Mouse (Mus musculus) liver, embryonic 14.5 days (tissue): ENCODE data around the gene Ifi214. TPM values are rescaled to one million over a fixed set of nuclear protein-coding genes. Genes with fewer than 3 reads are reported as not detected.
"Not testable (repeated sequence)": the region's sequence is repeated elsewhere in the genome, so short reads cannot be mapped to it uniquely, and the experiment has no call there.

Experiments used
- ATAC-seq: fragments of 200-750 bp; cut with Nextera tagmentation; 2 replicates; pipeline ENCODE4 v1.8.0; 2017; ENCODE audit warnings: moderate number of reproducible peaks, mild to moderate bottlenecking, moderate library complexity; ENCODE audit not compliant: insufficient read depth
- DNase-seq, 3 experiments: peaks; one replicate each; pipeline ENCODE4 v3.0.0-alpha.2; 2012 to 2013; ENCODE audit warnings: low read depth in 3 of 3, low spot score in 3 of 3
- H3K27ac ChIP-seq: fragments of 300-500 bp; sonication (generic); 2 replicates; pipeline ENCODE4 v1.5.1; 2014; ENCODE audit warnings: moderate library complexity, mild to moderate bottlenecking, control low read depth, inconsistent platforms
- H3K27me3 ChIP-seq: fragments of 300-500 bp; sonication (generic); 2 replicates; pipeline ENCODE4 v1.6.1; 2014; ENCODE audit warnings: mild to moderate bottlenecking, low read length, moderate library complexity; ENCODE audit not compliant: control insufficient read depth, insufficient read depth
- H3K36me3 ChIP-seq: fragments of 300-500 bp; sonication (generic); replicated peaks from 2 replicates; pipeline ENCODE4 v1.6.1; 2014; ENCODE audit warnings: low read depth; ENCODE audit not compliant: control insufficient read depth, insufficient read depth
- H3K4me1 ChIP-seq, 2 experiments: fragments of 200-500 bp in 1 of 2; fragments of 300-500 bp in 1 of 2; sonication (generic) in 1 of 2; replicated peaks; 2 replicates each; pipeline ENCODE4 v1.6.1; 2012 to 2014; ENCODE audit warnings: antibody characterized with exemption in 1 of 2, inconsistent platforms in 1 of 2, low read length in 1 of 2; ENCODE audit not compliant: control insufficient read depth in 2 of 2, insufficient read depth in 2 of 2
- H3K4me2 ChIP-seq: fragments of 300-500 bp; sonication (generic); 2 replicates; pipeline ENCODE4 v1.6.1; 2014; ENCODE audit warnings: low read depth, mild to moderate bottlenecking, control low read depth, moderate library complexity
- H3K4me3 ChIP-seq, 2 experiments: fragments of 200-500 bp in 1 of 2; fragments of 300-500 bp in 1 of 2; sonication (generic) in 1 of 2; 2 replicates each; pipeline ENCODE4 v1.5.1; 2012 to 2014; ENCODE audit warnings: low read depth in 2 of 2, low read length in 2 of 2, mild to moderate bottlenecking in 2 of 2, control low read depth in 1 of 2, inconsistent platforms in 1 of 2, moderate library complexity in 1 of 2; ENCODE audit not compliant: insufficient read depth in 1 of 2
- H3K9ac ChIP-seq: fragments of 300-500 bp; sonication (generic); replicated peaks from 2 replicates; pipeline ENCODE4 v1.6.1; 2014; ENCODE audit warnings: mild to moderate bottlenecking, control low read depth, moderate library complexity
- H3K9me3 ChIP-seq: fragments of 300-500 bp; sonication (generic); 2 replicates; pipeline ENCODE4 v1.6.1; 2016; ENCODE audit warnings: low read length, mixed read lengths; ENCODE audit not compliant: control insufficient read depth
- CTCF ChIP-seq: IDR thresholded peaks from 2 replicates; pipeline ENCODE4 v1.5.1; 2016; ENCODE audit warnings: antibody characterized with exemption, low read depth, control low read depth
- EP300 ChIP-seq: IDR thresholded peaks from 2 replicates; pipeline ENCODE4 v1.6.1; 2016; ENCODE audit warnings: antibody characterized with exemption, low read depth
- WGBS: fragments of 180-500 bp; shearing (Covaris S2); extraction: QIAGEN DNeasy Blood & Tissue Kit; methylation state at CpG from one replicate; pipeline ENCODE4 v1.1.7; 2014; ENCODE audit not compliant: insufficient replicate concordance; 5-methylcytosine and 5-hydroxymethylcytosine counted together
- polyA plus RNA-seq, 2 experiments: library from polyadenylated mRNA; depleted of rRNA in 1 of 2; stranded (reverse) in 1 of 2; unstranded in 1 of 2; fragments of >200 nt; fragmentation: Nextera tagmentation in 1 of 2; extraction: Ambion mirVana in 1 of 2; gene quantifications; 2 replicates each; pipeline versions ENCODE4 v1.2.1 to v1.2.3; 2012 to 2014

Gene Ifi214
- polyA plus RNA-seq (2012; rRNA removed) (not detected in 2 replicates), polyA plus RNA-seq (2014; fragmentation: Nextera tagmentation; extraction: Ambion mirVana) (not detected in 2 replicates)

GRCm38 (mm10) chr1:173535791-173536190 lies at the start of gene Ifi214:
Ifi214 (minus strand) TSS chr1:173535957.
- not testable (repeated sequence) for DNase-seq, H3K27ac ChIP-seq, H3K4me1 ChIP-seq, H3K9ac ChIP-seq, H3K4me3 ChIP-seq, ATAC-seq, H3K27me3 ChIP-seq, H3K36me3 ChIP-seq, H3K4me2 ChIP-seq, H3K9me3 ChIP-seq
- 63% methylated on average over 3 of the region's 3 CpGs for WGBS

- Histone ChIP-seq H3K27ac (no peak overlapping the region), H3K9me3 (no peaks in the 10 kb centered on the region), H3K9ac (no peak overlapping the region), H3K4me1 (no peaks in the 10 kb centered on the region), H3K27me3 (no peaks in the 10 kb centered on the region), H3K36me3 (no peaks in the 10 kb centered on the region), H3K4me3 (no peak overlapping the region), H3K4me2 (no peak overlapping the region)
- DNase-seq = no peak
- 73% methylated on average over 26 of the region's 26 CpGs for WGBS
- TF ChIP-seq EP300 = no peak
- no peak for TF ChIP-seq CTCF
- ATAC-seq = no peak
These were observed 44.3 kb upstream of the Ifi214 start for GRCm38 (mm10) chr1:173579921-173580585.

DNA sequence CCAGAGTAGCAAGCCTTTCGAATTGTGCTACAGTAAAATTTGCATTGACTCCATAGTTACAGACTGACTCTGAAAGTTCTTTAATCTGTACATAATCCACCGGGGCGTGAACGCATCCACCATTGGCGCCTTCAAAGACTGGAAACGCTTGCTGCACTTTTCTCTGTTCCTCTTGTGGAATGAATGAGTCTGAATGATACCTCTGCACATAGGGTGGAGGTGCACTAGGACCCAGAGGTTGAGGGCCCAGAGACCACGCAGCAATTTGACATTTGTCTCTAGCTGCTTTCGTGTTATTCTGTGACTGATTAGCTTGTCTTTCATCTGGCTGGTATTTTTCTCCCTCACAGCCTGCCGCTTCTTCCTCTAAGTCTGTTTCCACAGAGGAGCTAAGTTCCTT lies 43.3 kb upstream of the Ifi214 start:
- no peaks in the 10 kb centered on the region for H3K36me3 ChIP-seq
- H3K9me3 ChIP-seq = no peaks in the 10 kb centered on the region
- DNase-seq (no peak), ATAC-seq (no peak)
- no peak overlapping the region for H3K4me2 ChIP-seq
- WGBS = 75% methylated on average over 9 of the region's 9 CpGs
- H3K4me3 ChIP-seq = no peak overlapping the region
- no peak overlapping the region for H3K9ac ChIP-seq
- no peak overlapping the region for H3K27ac ChIP-seq
- H3K4me1 ChIP-seq = no peaks in the 10 kb centered on the region
- TF ChIP-seq EP300 (no peak), CTCF (no peak)
- H3K27me3 ChIP-seq = no peaks in the 10 kb centered on the region

DNA sequence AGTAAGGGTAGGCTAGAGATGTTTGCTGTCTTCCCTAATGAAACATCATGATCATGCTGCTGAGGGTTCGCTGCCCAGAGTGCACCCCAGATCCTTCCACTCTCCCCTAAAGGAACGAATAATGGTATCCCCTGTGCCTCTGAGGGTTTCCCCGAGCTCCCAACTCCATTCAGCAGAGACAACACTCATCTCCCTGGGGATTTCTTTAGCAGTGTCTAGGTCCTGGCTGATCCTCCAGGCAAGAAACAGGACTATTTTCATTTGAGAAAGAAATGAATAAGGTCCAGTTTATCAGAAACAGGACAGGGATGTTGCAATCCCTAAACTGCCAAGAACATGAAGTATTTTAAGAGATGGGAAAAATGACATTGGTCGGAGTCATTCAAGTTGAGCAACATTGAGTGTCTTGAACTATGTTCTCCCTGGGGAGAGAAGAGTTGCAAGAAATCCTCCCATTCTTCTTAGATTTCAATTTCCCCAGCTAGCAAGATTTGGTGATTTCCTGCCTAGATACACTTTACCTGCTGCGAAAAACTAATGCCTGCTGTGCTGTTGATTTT lies 14.8 kb upstream of the Ifi214 start:
- not testable (repeated sequence) for H3K9me3 ChIP-seq, H3K4me2 ChIP-seq, ATAC-seq, H3K27ac ChIP-seq, DNase-seq, H3K36me3 ChIP-seq, H3K9ac ChIP-seq, H3K27me3 ChIP-seq, H3K4me1 ChIP-seq, H3K4me3 ChIP-seq
- 53% methylated on average over 5 of the region's 5 CpGs for WGBS

- not testable (repeated sequence) for H3K4me2 ChIP-seq, H3K9me3 ChIP-seq, H3K27me3 ChIP-seq, H3K4me1 ChIP-seq, H3K36me3 ChIP-seq, H3K27ac ChIP-seq, H3K4me3 ChIP-seq, DNase-seq, H3K9ac ChIP-seq, ATAC-seq
- WGBS = 52% methylated on average over 3 of the region's 3 CpGs
These were observed 13.0 kb upstream of the Ifi214 start for GRCm38 (mm10) chr1:173548798-173549197.
